Mouse (Mus musculus): ENCODE results near the gene Snrpd2.

- TF ChIP-seq POLR2A (IDR thresholded peaks at IDR 0.05; ENCODE audit: extremely low read depth, insufficient read depth, low read length), result no peak
- peak; percentile 36 for TF ChIP-seq CTCF (IDR thresholded peaks at IDR 0.05; ENCODE audit: extremely low read depth, insufficient read depth, low read length)
Observed at GRCm38 (mm10) chr7:19137380-19137779, 12.1 kb upstream of the Snrpd2 start.

Data from cortical plate, adult 2 months (tissue).